Mouse (Mus musculus): ENCODE measurements around the gene Abat. TPM values are rescaled to one million over a fixed set of nuclear protein-coding genes. Genes with fewer than 3 reads are reported as not detected.

The Abat gene
- polyA plus RNA-seq, 1 experiment, result 0.05 TPM

GRCm38 (mm10) chr16:8582579-8583295 is 69.5 kb downstream of the Abat start:
- H3K27me3 ChIP-seq (ENCODE audit: control insufficient read depth, insufficient read depth, insufficient read length), result peaks cover 17% of the 10 kb centered on the region
- no peak overlapping the region for H3K4me3 ChIP-seq (ENCODE audit: insufficient read depth, poor library complexity, severe bottlenecking)
- H3K36me3 ChIP-seq (ENCODE audit: control insufficient read depth, insufficient read depth), result no peaks in the 10 kb centered on the region
- H3K79me2 ChIP-seq (ENCODE audit: control insufficient read depth, insufficient read depth), result no peaks in the 10 kb centered on the region
- no peak overlapping the region for H3ac ChIP-seq (ENCODE audit: control insufficient read depth, insufficient read length, low read depth)
- H3K79me3 ChIP-seq (ENCODE audit: low read depth), result no peaks in the 10 kb centered on the region
- TF ChIP-seq MAX (IDR thresholded peaks at IDR 0.05) (no peak), FOSL1 (IDR thresholded peaks at IDR 0.05; ENCODE audit: insufficient read depth, low read length, poor library complexity, severe bottlenecking) (no peak), CTCF (IDR thresholded peaks at IDR 0.05; ENCODE audit: control insufficient read depth, insufficient read depth, insufficient read length) (no peak)

GRCm38 (mm10) chr16:8584248-8584647 is 71.0 kb downstream of the Abat start:
- H3K27me3 ChIP-seq (ENCODE audit: control insufficient read depth, insufficient read depth, insufficient read length), result peaks cover 17% of the 10 kb centered on the region
- H3K79me2 ChIP-seq (ENCODE audit: control insufficient read depth, insufficient read depth), result no peaks in the 10 kb centered on the region
- no peaks in the 10 kb centered on the region for H3K79me3 ChIP-seq (ENCODE audit: low read depth)
- H3ac ChIP-seq (ENCODE audit: control insufficient read depth, insufficient read length, low read depth), result no peak overlapping the region
- H3K36me3 ChIP-seq (ENCODE audit: control insufficient read depth, insufficient read depth), result no peaks in the 10 kb centered on the region
- no peak overlapping the region for H3K4me3 ChIP-seq (ENCODE audit: insufficient read depth, poor library complexity, severe bottlenecking)
- TF ChIP-seq MYOG (IDR thresholded peaks at IDR 0.05; ENCODE audit: control insufficient read depth, extremely low read depth, insufficient read length) (no peak), CEBPB (IDR thresholded peaks at IDR 0.05; ENCODE audit: low read depth) (no peak), MAX (IDR thresholded peaks at IDR 0.05) (no peak), FOSL1 (IDR thresholded peaks at IDR 0.05; ENCODE audit: insufficient read depth, low read length, poor library complexity, severe bottlenecking) (no peak), USF1 (IDR thresholded peaks at IDR 0.05; ENCODE audit: low read depth) (no peak), MYOD1 (IDR thresholded peaks at IDR 0.05; ENCODE audit: control insufficient read depth, insufficient read length, low read depth) (no peak), CTCF (IDR thresholded peaks at IDR 0.05; ENCODE audit: control insufficient read depth, insufficient read depth, insufficient read length) (no peak)

DNA sequence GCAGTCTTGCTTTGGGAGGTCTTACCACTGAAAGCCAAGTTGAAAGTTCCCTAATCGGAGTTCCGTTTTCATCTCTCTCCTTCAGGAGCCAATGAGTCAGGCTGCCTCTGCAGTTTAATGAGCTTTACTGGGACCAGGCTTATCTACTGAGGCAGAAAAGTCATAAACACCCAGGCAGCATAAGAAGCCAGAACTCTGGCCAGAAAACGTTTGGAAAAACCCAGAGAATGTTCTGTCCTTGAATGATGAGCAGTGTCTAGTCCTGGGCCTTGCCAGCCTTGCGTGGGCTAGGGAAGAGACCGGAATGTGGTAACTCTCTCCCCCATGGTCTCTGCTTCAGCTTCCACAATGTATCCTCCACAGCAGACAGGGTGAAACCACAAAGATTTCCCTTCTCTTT is 71.8 kb downstream of the Abat start:
- Histone ChIP-seq H3ac (ENCODE audit: control insufficient read depth, insufficient read length, low read depth) (no peak overlapping the region), H3K27me3 (ENCODE audit: control insufficient read depth, insufficient read depth, insufficient read length) (peaks cover 24% of the 10 kb centered on the region), H3K79me3 (ENCODE audit: low read depth) (no peaks in the 10 kb centered on the region), H3K4me3 (ENCODE audit: insufficient read depth, poor library complexity, severe bottlenecking) (no peak overlapping the region), H3K36me3 (ENCODE audit: control insufficient read depth, insufficient read depth) (no peaks in the 10 kb centered on the region), H3K79me2 (ENCODE audit: control insufficient read depth, insufficient read depth) (no peaks in the 10 kb centered on the region)
- TF ChIP-seq MYOG (IDR thresholded peaks at IDR 0.05; ENCODE audit: control insufficient read depth, extremely low read depth, insufficient read length) (no peak), MYOD1 (IDR thresholded peaks at IDR 0.05; ENCODE audit: control insufficient read depth, insufficient read length, low read depth) (no peak), FOSL1 (IDR thresholded peaks at IDR 0.05; ENCODE audit: insufficient read depth, low read length, poor library complexity, severe bottlenecking) (no peak), MAX (IDR thresholded peaks at IDR 0.05) (no peak), CEBPB (IDR thresholded peaks at IDR 0.05; ENCODE audit: low read depth) (no peak), CTCF (IDR thresholded peaks at IDR 0.05; ENCODE audit: control insufficient read depth, insufficient read depth, insufficient read length) (no peak), USF1 (IDR thresholded peaks at IDR 0.05; ENCODE audit: low read depth) (no peak)

- H3ac ChIP-seq (ENCODE audit: control insufficient read depth, insufficient read length, low read depth), result no peak overlapping the region
- H3K79me3 ChIP-seq (ENCODE audit: low read depth), result no peaks in the 10 kb centered on the region
- no peaks in the 10 kb centered on the region for H3K79me2 ChIP-seq (ENCODE audit: control insufficient read depth, insufficient read depth)
- no peak for TF ChIP-seq USF1 (IDR thresholded peaks at IDR 0.05; ENCODE audit: low read depth)
- no peak for TF ChIP-seq MYOD1 (IDR thresholded peaks at IDR 0.05; ENCODE audit: control insufficient read depth, insufficient read length, low read depth)
- TF ChIP-seq CTCF (IDR thresholded peaks at IDR 0.05; ENCODE audit: control insufficient read depth, insufficient read depth, insufficient read length), result no peak
- no peak for TF ChIP-seq MAX (IDR thresholded peaks at IDR 0.05)
- peaks cover 19% of the 10 kb centered on the region for H3K27me3 ChIP-seq (ENCODE audit: control insufficient read depth, insufficient read depth, insufficient read length)
- no peaks in the 10 kb centered on the region for H3K36me3 ChIP-seq (ENCODE audit: control insufficient read depth, insufficient read depth)
- H3K4me3 ChIP-seq (ENCODE audit: insufficient read depth, poor library complexity, severe bottlenecking), result no peak overlapping the region
Measured at GRCm38 (mm10) chr16:8595411-8595810, 82.2 kb downstream of the Abat start.

DNA sequence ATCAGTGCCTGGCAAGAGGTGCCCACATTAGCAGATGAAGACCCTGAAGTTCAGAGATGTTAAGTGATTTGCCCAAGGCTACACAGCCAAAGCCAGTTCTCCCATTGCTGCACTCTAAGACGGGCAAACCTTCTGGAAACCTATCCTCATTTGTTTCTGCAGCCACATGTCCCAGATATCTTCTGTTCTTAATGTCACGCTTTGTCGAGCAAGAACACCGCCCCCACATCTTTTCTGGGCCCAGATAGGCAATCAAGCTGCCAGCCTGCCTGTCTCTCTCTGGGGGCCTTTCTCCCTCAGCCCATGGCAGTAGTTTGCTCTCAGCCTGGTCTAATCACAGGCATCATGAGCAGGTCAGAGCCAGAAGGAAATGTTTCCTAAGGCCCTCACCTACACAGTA is 83.1 kb downstream of the Abat start:
- H3K79me3 ChIP-seq (ENCODE audit: low read depth), result no peaks in the 10 kb centered on the region
- TF ChIP-seq MYOG (IDR thresholded peaks at IDR 0.05; ENCODE audit: control insufficient read depth, extremely low read depth, insufficient read length) (no peak), FOSL1 (IDR thresholded peaks at IDR 0.05; ENCODE audit: insufficient read depth, low read length, poor library complexity, severe bottlenecking) (no peak), MAX (IDR thresholded peaks at IDR 0.05) (no peak), USF1 (IDR thresholded peaks at IDR 0.05; ENCODE audit: low read depth) (no peak)
- H3K36me3 ChIP-seq (ENCODE audit: control insufficient read depth, insufficient read depth), result no peaks in the 10 kb centered on the region

DNA sequence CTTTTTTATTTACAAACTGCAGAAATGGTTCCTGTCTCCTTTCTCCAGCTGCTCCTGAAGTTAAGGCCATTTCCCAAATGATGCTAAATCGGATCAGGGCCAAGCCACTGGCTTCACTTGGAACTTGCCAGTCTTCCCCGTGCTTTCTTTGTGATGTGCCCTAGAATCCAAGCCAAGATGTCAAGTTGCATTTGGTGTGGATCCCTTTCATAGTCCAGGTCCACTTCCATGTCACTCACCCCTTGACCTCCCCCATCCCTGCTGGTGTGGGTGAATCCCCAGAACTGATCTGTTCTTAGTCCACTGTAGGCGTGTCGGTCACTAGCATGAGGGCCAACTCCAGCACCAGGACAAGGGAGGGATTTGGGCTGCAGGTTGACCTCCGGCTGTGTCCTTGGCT is 84.3 kb downstream of the Abat start:
- no peak for TF ChIP-seq MYOG (IDR thresholded peaks at IDR 0.05; ENCODE audit: control insufficient read depth, extremely low read depth, insufficient read length)
- TF ChIP-seq FOSL1 (IDR thresholded peaks at IDR 0.05; ENCODE audit: insufficient read depth, low read length, poor library complexity, severe bottlenecking), result no peak
- TF ChIP-seq CTCF (IDR thresholded peaks at IDR 0.05; ENCODE audit: control insufficient read depth, insufficient read depth, insufficient read length), result no peak
- TF ChIP-seq USF1 (IDR thresholded peaks at IDR 0.05; ENCODE audit: low read depth), result no peak
- no peak for TF ChIP-seq MYOD1 (IDR thresholded peaks at IDR 0.05; ENCODE audit: control insufficient read depth, insufficient read length, low read depth)
- no peak for TF ChIP-seq CEBPB (IDR thresholded peaks at IDR 0.05; ENCODE audit: low read depth)
- no peak for TF ChIP-seq MAX (IDR thresholded peaks at IDR 0.05)
- peaks cover 23% of the 10 kb centered on the region for H3K27me3 ChIP-seq (ENCODE audit: control insufficient read depth, insufficient read depth, insufficient read length)
- H3K79me2 ChIP-seq (ENCODE audit: control insufficient read depth, insufficient read depth), result no peaks in the 10 kb centered on the region
- no peaks in the 10 kb centered on the region for H3K36me3 ChIP-seq (ENCODE audit: control insufficient read depth, insufficient read depth)
- no peak overlapping the region for H3K4me3 ChIP-seq (ENCODE audit: insufficient read depth, poor library complexity, severe bottlenecking)
- no peak overlapping the region for H3ac ChIP-seq (ENCODE audit: control insufficient read depth, insufficient read length, low read depth)
- H3K79me3 ChIP-seq (ENCODE audit: low read depth), result no peaks in the 10 kb centered on the region

More for the DNA sequence above, 83.1 kb downstream of the Abat start:
- Histone ChIP-seq H3K4me3 (ENCODE audit: insufficient read depth, poor library complexity, severe bottlenecking) (no peak overlapping the region), H3ac (ENCODE audit: control insufficient read depth, insufficient read length, low read depth) (no peak overlapping the region), H3K27me3 (ENCODE audit: control insufficient read depth, insufficient read depth, insufficient read length) (peaks cover 23% of the 10 kb centered on the region), H3K79me2 (ENCODE audit: control insufficient read depth, insufficient read depth) (no peaks in the 10 kb centered on the region)

Measured in C2C12 (cell line).